Mouse (Mus musculus): ENCODE data around the gene Mcm3.

Gene Mcm3

GRCm38 (mm10) chr1:20819771-20820605 is at the start of gene Mcm3:
TSS of gene Mcm3 (minus strand) at chr1:20820312.
- DNase-seq = peak; percentile 88 to 91

GRCm38 (mm10) chr1:20868036-20868435 is 47.9 kb upstream of the Mcm3 start:
- no peak for DNase-seq

GRCm38 (mm10) chr1:20867241-20867902 is 47.3 kb upstream of the Mcm3 start:
- DNase-seq = peak; percentile 25 to 52

- no peak for DNase-seq
These were observed 43.5 kb upstream of the Mcm3 start for GRCm38 (mm10) chr1:20863452-20864172.

- DNase-seq = no peak
These were observed 41.8 kb upstream of the Mcm3 start for GRCm38 (mm10) chr1:20861865-20862264.

- DNase-seq = no peak
These were observed 40.7 kb upstream of the Mcm3 start for GRCm38 (mm10) chr1:20860775-20861174.

GRCm38 (mm10) chr1:20856924-20857902 is 37.1 kb upstream of the Mcm3 start:
- no peak for DNase-seq

GRCm38 (mm10) chr1:20839911-20840310 is 19.8 kb upstream of the Mcm3 start:
- DNase-seq = peak; percentile 86 to 90

GRCm38 (mm10) chr1:20836551-20837125 is 16.5 kb upstream of the Mcm3 start:
- DNase-seq = no peak

GRCm38 (mm10) chr1:20833141-20833511 is 13.0 kb upstream of the Mcm3 start:
- DNase-seq = no peak

GRCm38 (mm10) chr1:20832473-20833140 is 12.5 kb upstream of the Mcm3 start:
- DNase-seq = no peak

GRCm38 (mm10) chr1:20830546-20830945 is 10.4 kb upstream of the Mcm3 start:
- DNase-seq = no peak

GRCm38 (mm10) chr1:20828061-20828460 is 7.9 kb upstream of the Mcm3 start:
- no peak for DNase-seq

GRCm38 (mm10) chr1:20825036-20825435 is 4.9 kb upstream of the Mcm3 start:
- DNase-seq = no peak

GRCm38 (mm10) chr1:20823906-20824305 is 3.8 kb upstream of the Mcm3 start:
- no peak for DNase-seq

- DNase-seq = no peak
These were observed 3.4 kb upstream of the Mcm3 start for GRCm38 (mm10) chr1:20823471-20823870.

GRCm38 (mm10) chr1:20820959-20821358 is 847 bp upstream of the Mcm3 start:
- no peak for DNase-seq

- DNase-seq = no peak
These were observed 2.5 kb downstream of the Mcm3 start for GRCm38 (mm10) chr1:20817596-20817995.

GRCm38 (mm10) chr1:20817172-20817571 is 2.9 kb downstream of the Mcm3 start:
- DNase-seq = no peak

GRCm38 (mm10) chr1:20814521-20814920 is 5.6 kb downstream of the Mcm3 start:
- DNase-seq = no peak

- DNase-seq = no peak
These were observed 15.6 kb downstream of the Mcm3 start for GRCm38 (mm10) chr1:20804526-20804925.

Measured in cerebellum, postnatal 14 days (tissue).